Mouse (Mus musculus) liver, postnatal 0 days (tissue): ENCODE measurements around the gene Prdx5.

ENCODE experiments used
- CTCF ChIP-seq: sonication (generic); IDR thresholded peaks from 2 replicates; pipeline ENCODE4 v1.5.1; 2016; ENCODE audit warnings: antibody characterized with exemption, low read depth
- EP300 ChIP-seq: IDR thresholded peaks from 2 replicates; pipeline ENCODE4 v1.6.1; 2016; ENCODE audit warnings: antibody characterized with exemption, low read depth, mild to moderate bottlenecking

DNA sequence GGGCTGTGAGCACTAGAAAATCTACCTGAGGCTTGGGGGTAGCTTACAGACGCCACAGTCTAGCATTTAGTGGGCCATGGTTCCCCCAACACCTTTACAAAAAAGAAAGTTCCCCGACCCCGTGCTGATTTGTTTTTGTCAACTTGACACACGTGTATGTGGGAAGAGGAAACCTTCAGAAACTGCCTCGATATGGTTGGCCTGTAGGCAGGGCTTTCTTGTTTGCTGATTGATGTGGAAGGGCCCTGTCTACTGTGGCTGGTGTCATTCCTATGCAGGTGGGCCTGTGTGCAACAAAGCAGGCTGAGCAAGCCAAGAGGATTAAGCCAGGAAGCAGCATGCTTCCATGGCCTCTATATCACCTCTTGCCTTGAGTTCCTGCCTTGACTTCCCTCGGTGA is 3.1 kb upstream of the Prdx5 start:
- TF ChIP-seq CTCF, result no peak
- TF ChIP-seq EP300, result no peak
